Mouse (Mus musculus): ENCODE data around the gene Micu2. TPM values are rescaled to one million over a fixed set of nuclear protein-coding genes. Genes with fewer than 3 reads are reported as not detected.

Gene Micu2
- polyA plus RNA-seq, 1 experiment from 2014 or later: 54.1 TPM

GRCm38 (mm10) chr14:57894346-57894745 lies 104.7 kb downstream of the Micu2 start:
- TF ChIP-seq CTCF (IDR thresholded peaks at IDR 0.05; ENCODE audit: low read depth): no peak
- Histone ChIP-seq H3K4me3 (ENCODE audit: low read depth, low read length) (no peak overlapping the region), H3K9ac (no peak overlapping the region), H3K27ac (ENCODE audit: low read depth) (no peak overlapping the region), H3K4me1 (ENCODE audit: insufficient read depth) (no peaks in the 10 kb centered on the region), H3K4me2 (no peak overlapping the region), H3K36me3 (ENCODE audit: insufficient read depth) (no peaks in the 10 kb centered on the region), H3K27me3 (ENCODE audit: insufficient read depth, low read length) (no peaks in the 10 kb centered on the region), H3K9me3 (ENCODE audit: low read depth, low read length) (no peaks in the 10 kb centered on the region)
- ATAC-seq (ENCODE audit: insufficient read depth): no peak
- 86% methylated on average over 2 of the region's 2 CpGs for WGBS
- no peak for DNase-seq

GRCm38 (mm10) chr14:57892961-57893360 lies 106.1 kb downstream of the Micu2 start:
- H3K4me3 ChIP-seq (ENCODE audit: low read depth, low read length): no peak overlapping the region
- DNase-seq (peak; percentile 63), ATAC-seq (ENCODE audit: insufficient read depth) (no peak)
- H3K27ac ChIP-seq (ENCODE audit: low read depth): peak overlapping the region; percentile 9; the same call in 1 of the 2 replicates
- H3K4me1 ChIP-seq (ENCODE audit: insufficient read depth): no peaks in the 10 kb centered on the region
- no peaks in the 10 kb centered on the region for H3K9me3 ChIP-seq (ENCODE audit: low read depth, low read length)
- H3K36me3 ChIP-seq (ENCODE audit: insufficient read depth): no peaks in the 10 kb centered on the region
- H3K4me2 ChIP-seq: no peak overlapping the region
- no peaks in the 10 kb centered on the region for H3K27me3 ChIP-seq (ENCODE audit: insufficient read depth, low read length)
- TF ChIP-seq CTCF (IDR thresholded peaks at IDR 0.05; ENCODE audit: low read depth): no peak
- no peak overlapping the region for H3K9ac ChIP-seq
- 88% methylated on average over 1 of the region's 1 CpGs for WGBS

DNA sequence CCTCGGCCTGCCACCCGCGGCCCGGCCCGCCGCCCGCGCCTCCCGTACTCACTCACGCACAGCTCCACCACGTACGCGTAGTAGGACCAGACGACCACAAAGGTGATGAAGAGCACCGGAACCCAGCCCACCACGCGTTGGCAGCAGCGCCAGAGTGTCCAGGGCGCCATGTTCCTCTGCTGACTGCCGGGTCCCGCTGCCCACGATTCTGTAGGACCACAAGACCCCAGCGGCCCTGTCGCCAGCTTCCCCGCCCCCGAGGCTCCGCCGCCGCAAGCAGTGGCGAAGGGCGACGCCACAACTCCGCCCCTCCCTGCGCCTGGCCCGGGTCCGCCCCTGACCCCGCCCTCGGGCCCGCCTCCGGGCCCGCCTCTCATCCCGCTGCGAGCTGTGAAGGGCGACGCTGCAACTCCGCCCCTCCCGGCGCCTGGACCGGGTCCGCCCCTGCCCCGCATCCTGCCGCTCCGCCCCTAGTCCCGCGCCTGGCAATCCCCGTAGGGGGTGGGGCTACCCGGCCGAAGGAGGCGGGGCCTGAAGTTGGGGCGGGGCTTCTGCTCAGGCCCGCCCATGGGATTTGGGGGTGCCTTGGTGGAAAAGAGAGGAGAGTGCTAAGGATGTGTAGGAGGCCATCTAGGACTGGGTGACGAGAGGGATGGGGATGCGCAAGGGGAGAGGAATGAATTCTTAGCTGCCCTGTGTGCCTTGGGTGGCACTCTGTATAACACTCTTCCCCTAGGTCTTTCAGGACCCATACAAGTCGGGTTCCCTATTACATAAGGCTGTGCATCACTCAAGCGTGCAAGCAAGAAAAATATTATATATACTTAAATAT lies 108.8 kb downstream of the Micu2 start, which contains the start of gene Zdhhc20:
Gene Zdhhc20, minus strand, starts transcription at position 266 of the 832 bp plus-strand sequence.
- H3K4me1 ChIP-seq (ENCODE audit: insufficient read depth): no peaks in the 10 kb centered on the region
- 3% methylated on average over 64 of the region's 65 CpGs for WGBS
- peak within 1 kb of the TSS; percentile 90 for H3K4me3 ChIP-seq (ENCODE audit: low read depth, low read length)
- H3K9ac ChIP-seq: peak within 1 kb of the TSS; percentile 94
- no peaks in the 10 kb centered on the region for H3K36me3 ChIP-seq (ENCODE audit: insufficient read depth)
- no peaks in the 10 kb centered on the region for H3K9me3 ChIP-seq (ENCODE audit: low read depth, low read length)
- ATAC-seq (ENCODE audit: insufficient read depth): peak; percentile 95
- peak within 1 kb of the TSS; percentile 73 for H3K4me2 ChIP-seq
- peak; percentile 98 for DNase-seq
- TF ChIP-seq CTCF (IDR thresholded peaks at IDR 0.05; ENCODE audit: low read depth): no peak
- peak within 1 kb of the TSS; percentile 87 for H3K27ac ChIP-seq (ENCODE audit: low read depth)
- H3K27me3 ChIP-seq (ENCODE audit: insufficient read depth, low read length): no peaks in the 10 kb centered on the region

GRCm38 (mm10) chr14:57889541-57890010 lies 109.5 kb downstream of the Micu2 start:
- H3K36me3 ChIP-seq (ENCODE audit: insufficient read depth): no peaks in the 10 kb centered on the region
- H3K27me3 ChIP-seq (ENCODE audit: insufficient read depth, low read length): no peaks in the 10 kb centered on the region
- ATAC-seq (ENCODE audit: insufficient read depth) (no peak), DNase-seq (peak; percentile 68)
- H3K9ac ChIP-seq: peak overlapping the region; percentile 94
- H3K4me3 ChIP-seq (ENCODE audit: low read depth, low read length): peak overlapping the region; percentile 90
- no peaks in the 10 kb centered on the region for H3K9me3 ChIP-seq (ENCODE audit: low read depth, low read length)
- TF ChIP-seq CTCF (IDR thresholded peaks at IDR 0.05; ENCODE audit: low read depth): no peak
- H3K27ac ChIP-seq (ENCODE audit: low read depth): peak overlapping the region; percentile 87
- WGBS: under 1% methylated on average over 37 of the region's 37 CpGs
- H3K4me2 ChIP-seq: peak overlapping the region; percentile 73
- H3K4me1 ChIP-seq (ENCODE audit: insufficient read depth): no peaks in the 10 kb centered on the region

- WGBS: 65% methylated on average over 8 of the region's 8 CpGs
- no peak overlapping the region for H3K9ac ChIP-seq
- no peak overlapping the region for H3K4me3 ChIP-seq (ENCODE audit: low read depth, low read length)
- H3K27me3 ChIP-seq (ENCODE audit: insufficient read depth, low read length): no peaks in the 10 kb centered on the region
- no peak for TF ChIP-seq CTCF (IDR thresholded peaks at IDR 0.05; ENCODE audit: low read depth)
- no peak overlapping the region for H3K27ac ChIP-seq (ENCODE audit: low read depth)
- DNase-seq (peak; percentile 43), ATAC-seq (ENCODE audit: insufficient read depth) (no peak)
- 0 out of 2 replicates have a peak, but pooled peaks cover 8% of the 10 kb centered on the region for H3K4me1 ChIP-seq (ENCODE audit: insufficient read depth)
- no peak overlapping the region for H3K4me2 ChIP-seq
- no peaks in the 10 kb centered on the region for H3K9me3 ChIP-seq (ENCODE audit: low read depth, low read length)
- no peaks in the 10 kb centered on the region for H3K36me3 ChIP-seq (ENCODE audit: insufficient read depth)
These were observed 111.9 kb downstream of the Micu2 start for GRCm38 (mm10) chr14:57887171-57887570.

DNA sequence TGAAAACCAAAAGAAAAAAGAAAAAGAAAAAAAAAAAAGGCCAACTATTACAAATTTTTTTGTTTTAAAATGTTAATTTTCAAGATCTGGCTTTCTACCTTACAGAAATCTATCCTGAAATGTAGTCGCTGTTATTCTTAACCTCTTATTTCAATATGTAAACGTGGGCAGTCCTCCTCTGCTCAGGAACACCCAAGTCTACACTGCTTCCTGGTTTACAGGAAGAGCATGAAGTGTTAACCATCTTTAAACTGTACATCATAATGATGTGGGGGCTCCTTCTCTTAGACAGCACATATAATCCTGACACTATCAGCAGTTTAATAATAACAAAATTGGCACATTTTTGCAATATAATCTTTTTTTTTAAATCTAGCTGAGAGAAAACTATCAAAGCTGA lies 113.0 kb downstream of the Micu2 start:
- Histone ChIP-seq H3K27ac (ENCODE audit: low read depth) (no peak overlapping the region), H3K4me3 (ENCODE audit: low read depth, low read length) (no peak overlapping the region), H3K27me3 (ENCODE audit: insufficient read depth, low read length) (no peaks in the 10 kb centered on the region), H3K4me1 (ENCODE audit: insufficient read depth) (0 out of 2 replicates have a peak, but pooled peaks cover 8% of the 10 kb centered on the region), H3K9ac (no peak overlapping the region), H3K36me3 (ENCODE audit: insufficient read depth) (no peaks in the 10 kb centered on the region), H3K4me2 (no peak overlapping the region), H3K9me3 (ENCODE audit: low read depth, low read length) (no peaks in the 10 kb centered on the region)
- ATAC-seq (ENCODE audit: insufficient read depth) (no peak), DNase-seq (no peak)
- WGBS: 71% methylated on average over 2 of the region's 2 CpGs
- no peak for TF ChIP-seq CTCF (IDR thresholded peaks at IDR 0.05; ENCODE audit: low read depth)

GRCm38 (mm10) chr14:57883341-57883740 lies 115.7 kb downstream of the Micu2 start:
- 0 out of 2 replicates have a peak, but pooled peaks cover 8% of the 10 kb centered on the region for H3K4me1 ChIP-seq (ENCODE audit: insufficient read depth)
- H3K27me3 ChIP-seq (ENCODE audit: insufficient read depth, low read length): no peaks in the 10 kb centered on the region
- TF ChIP-seq CTCF (IDR thresholded peaks at IDR 0.05; ENCODE audit: low read depth): no peak
- no peaks in the 10 kb centered on the region for H3K36me3 ChIP-seq (ENCODE audit: insufficient read depth)
- DNase-seq: peak; percentile 33
- 86% methylated on average over 3 of the region's 3 CpGs for WGBS
- no peaks in the 10 kb centered on the region for H3K9me3 ChIP-seq (ENCODE audit: low read depth, low read length)
- no peak overlapping the region for H3K4me3 ChIP-seq (ENCODE audit: low read depth, low read length)
- H3K4me2 ChIP-seq: no peak overlapping the region
- no peak overlapping the region for H3K9ac ChIP-seq
- peak overlapping the region; percentile 27; the same call in 1 of the 2 replicates for H3K27ac ChIP-seq (ENCODE audit: low read depth)
- ATAC-seq (ENCODE audit: insufficient read depth): no peak

Measured in lung, embryonic 14.5 days (tissue).